ENCODE assay signal across 7 mouse cellular contexts in the genomic region with DNA sequence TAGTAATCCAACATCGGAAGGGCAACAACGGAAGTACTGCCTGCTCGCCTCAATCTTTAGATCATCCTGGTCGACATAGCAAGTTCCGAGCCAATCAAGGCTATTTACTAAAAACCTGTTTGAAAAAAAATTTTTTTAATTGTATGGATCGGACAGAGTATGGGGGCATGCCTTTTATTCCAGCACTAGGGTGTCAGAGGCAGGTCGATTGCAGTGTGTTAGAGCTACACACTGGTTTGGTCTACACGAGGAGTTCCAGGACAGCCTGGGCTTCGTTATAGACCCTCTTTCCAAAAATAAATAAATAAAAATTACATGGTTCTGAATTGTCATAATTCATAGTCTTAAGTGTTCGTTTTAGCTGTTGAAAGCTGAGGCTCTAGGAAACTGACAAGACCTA. TPM values are rescaled to one million over a fixed set of nuclear protein-coding genes. Genes with fewer than 3 reads are reported as not detected.
DNase-seq lines count a peak whose midpoint lies in the region; ATAC-seq and TF ChIP-seq lines count a peak whose summit lies in the region.

No protein-coding gene starts in this region.

- H3K4me3 ChIP-seq in lung, embryonic 16.5 days (ENCODE audit: low read length), result peak overlapping the region; percentile 78
- H3K4me3 ChIP-seq in embryonic fibroblast, embryonic 13.5 days (ENCODE audit: insufficient read depth, low read length), result peak overlapping the region; percentile 83
- H3K4me3 ChIP-seq in intestine, postnatal 0 days (ENCODE audit: low read depth, low read length), result peak overlapping the region; percentile 85
- peak overlapping the region; percentile 67 for H3K4me3 ChIP-seq in neural tube, embryonic 15.5 days (replicated peaks)

- no peak for DNase-seq in lung, postnatal 25 days (ENCODE audit: low spot score)
- DNase-seq in urinary bladder, postnatal 14 days (ENCODE audit: low spot score), result no peak

- ATAC-seq in lung, embryonic 16.5 days (ENCODE audit: low read depth), result no peak
- ATAC-seq in intestine, postnatal 0 days, result no peak
- peak; percentile 34 for ATAC-seq in neural tube, embryonic 15.5 days (ENCODE audit: low FRiP score)
- ATAC-seq in inflammation-experienced regulatory T-cells, adult 6 months, result no peak

- H3K9ac ChIP-seq in lung, embryonic 16.5 days (ENCODE audit: low read length), result peak overlapping the region; percentile 92
- peak overlapping the region; percentile 96 for H3K9ac ChIP-seq in intestine, postnatal 0 days (ENCODE audit: low read depth, low read length)
- peak overlapping the region; percentile 87 for H3K9ac ChIP-seq in neural tube, embryonic 15.5 days (replicated peaks)

- no peak for TF ChIP-seq CTCF in embryonic fibroblast, embryonic 13.5 days (IDR thresholded peaks at IDR 0.05; ENCODE audit: borderline replicate concordance, insufficient read depth, low read length)
- TF ChIP-seq CTCF in intestine, postnatal 0 days (IDR thresholded peaks at IDR 0.05; ENCODE audit: low read depth), result no peak

- peak overlapping the region; percentile 73 for H3K4me2 ChIP-seq in lung, embryonic 16.5 days (ENCODE audit: low read depth, low read length)
- H3K4me2 ChIP-seq in intestine, postnatal 0 days (replicated peaks; ENCODE audit: low read depth), result peak overlapping the region; percentile 82
- H3K4me2 ChIP-seq in neural tube, embryonic 15.5 days, result peak overlapping the region; percentile 87

- TF ChIP-seq POLR2A in embryonic fibroblast, embryonic 13.5 days (IDR thresholded peaks at IDR 0.05; ENCODE audit: low read depth, low read length), result no peak

- WGBS in lung, embryonic 16.5 days, result 7% methylated on average over 10 of the region's 10 CpGs
- 5% methylated on average over 10 of the region's 10 CpGs for WGBS in intestine, postnatal 0 days
- WGBS in neural tube, embryonic 15.5 days, result 11% methylated on average over 10 of the region's 10 CpGs

- H3K27me3 ChIP-seq in lung, embryonic 16.5 days (ENCODE audit: control insufficient read depth, insufficient read depth, low read depth, low read length), result no peaks in the 10 kb centered on the region
- no peaks in the 10 kb centered on the region for H3K27me3 ChIP-seq in intestine, postnatal 0 days (replicated peaks; ENCODE audit: control insufficient read depth, insufficient read depth, low read length)
- H3K27me3 ChIP-seq in neural tube, embryonic 15.5 days (replicated peaks), result no peaks in the 10 kb centered on the region

- H3K9me3 ChIP-seq in lung, embryonic 16.5 days (ENCODE audit: control insufficient read depth, low read length), result no peaks in the 10 kb centered on the region
- no peaks in the 10 kb centered on the region for H3K9me3 ChIP-seq in intestine, postnatal 0 days (ENCODE audit: control insufficient read depth)
- H3K9me3 ChIP-seq in neural tube, embryonic 15.5 days (replicated peaks), result no peaks in the 10 kb centered on the region

- peak overlapping the region; percentile 100 for H3K27ac ChIP-seq in lung, embryonic 16.5 days (ENCODE audit: low read length)
- peak overlapping the region; percentile 10 for H3K27ac ChIP-seq in embryonic fibroblast, embryonic 13.5 days (ENCODE audit: insufficient read depth, low read length)
- H3K27ac ChIP-seq in intestine, postnatal 0 days (ENCODE audit: low read depth, low read length), result no peak overlapping the region
- H3K27ac ChIP-seq in neural tube, embryonic 15.5 days (replicated peaks), result peak overlapping the region; percentile 99

- H3K36me3 ChIP-seq in lung, embryonic 16.5 days (ENCODE audit: control insufficient read depth, insufficient read depth, low read length), result peaks cover 3% of the 10 kb centered on the region; the same call in 1 of the 2 replicates
- peaks cover 5% of the 10 kb centered on the region; the same call in 1 of the 2 replicates for H3K36me3 ChIP-seq in intestine, postnatal 0 days (ENCODE audit: control insufficient read depth, insufficient read depth)
- H3K36me3 ChIP-seq in neural tube, embryonic 15.5 days, result no peaks in the 10 kb centered on the region

- H3K4me1 ChIP-seq in lung, embryonic 16.5 days (replicated peaks; ENCODE audit: control insufficient read depth, insufficient read depth, low read length), result peaks cover 10% of the 10 kb centered on the region; the same call in 1 of the 2 replicates
- H3K4me1 ChIP-seq in embryonic fibroblast, embryonic 13.5 days (ENCODE audit: control insufficient read depth, insufficient read depth, low read length), result peaks cover 2% of the 10 kb centered on the region
- H3K4me1 ChIP-seq in intestine, postnatal 0 days (replicated peaks; ENCODE audit: control insufficient read depth, insufficient read depth, low read length), result no peaks in the 10 kb centered on the region
- peaks cover 20% of the 10 kb centered on the region for H3K4me1 ChIP-seq in neural tube, embryonic 15.5 days

RNA-seq across cellular contexts. Expression of a gene that starts 0.8 kb away (rescaled TPM):
- 65.7 and 67.2 TPM in 2 replicates for polyA plus RNA-seq in lung, embryonic 16.5 days (2015; fragmentation: Nextera tagmentation; extraction: Ambion mirVana)
- 106 and 119 TPM in 2 replicates for polyA plus RNA-seq in embryonic fibroblast, embryonic 13.5 days (2011; ENCODE audit: insufficient read length, low read depth, missing spikeins)
- 33.7 and 35.1 TPM in 2 replicates for polyA plus RNA-seq in intestine, postnatal 0 days (2015; fragmentation: Nextera tagmentation; extraction: Ambion mirVana)
- 27.5 and 37.3 TPM in 2 replicates for polyA plus RNA-seq in neural tube, embryonic 15.5 days (2015; fragmentation: Nextera tagmentation; extraction: Ambion mirVana)
- polyA plus RNA-seq in inflammation-experienced regulatory T-cells, adult 6 months (2017; shearing (Covaris generic)), result 10 to 100 TPM; 75.2 to 96.7 (median 91.0) TPM

RNA-seq across cellular contexts. Expression of a gene that starts 40.6 kb away (rescaled TPM):
- 128 and 132 TPM in 2 replicates for polyA plus RNA-seq in lung, embryonic 16.5 days (2015; fragmentation: Nextera tagmentation; extraction: Ambion mirVana)
- polyA plus RNA-seq in embryonic fibroblast, embryonic 13.5 days (2011; ENCODE audit: insufficient read length, low read depth, missing spikeins), result 70.4 and 72.5 TPM in 2 replicates
- 60.5 and 63.9 TPM in 2 replicates for polyA plus RNA-seq in intestine, postnatal 0 days (2015; fragmentation: Nextera tagmentation; extraction: Ambion mirVana)
- 135 and 139 TPM in 2 replicates for polyA plus RNA-seq in neural tube, embryonic 15.5 days (2015; fragmentation: Nextera tagmentation; extraction: Ambion mirVana)
- polyA plus RNA-seq in inflammation-experienced regulatory T-cells, adult 6 months (2017; shearing (Covaris generic)), result 100 to 1,000 TPM in 1 of 3 experiments, 10 to 100 TPM in 2; 67.1 to 106 (median 76.4) TPM
